Mouse (Mus musculus) limb, embryonic 12.5 days (tissue): ENCODE measurements around the gene Olfr904. TPM values are rescaled to one million over a fixed set of nuclear protein-coding genes. Genes with fewer than 3 reads are reported as not detected.
"Not testable (repeated sequence)": the region's sequence is repeated elsewhere in the genome, so short reads cannot be mapped to it uniquely, and the experiment has no call there.

Source experiments
- ATAC-seq: fragments of 200-750 bp; cut with Nextera tagmentation; 2 replicates; pipeline ENCODE4 v1.8.0; 2017; ENCODE audit warnings: low read depth, moderate TSS enrichment; ENCODE audit not compliant: insufficient number of reproducible peaks, insufficient read depth, low FRiP score, low TSS enrichment
- H3K27ac ChIP-seq: fragments of 300-500 bp; sonication (generic); 2 replicates; pipeline ENCODE4 v1.5.1; 2016; ENCODE audit warnings: mild to moderate bottlenecking, moderate library complexity
- H3K27me3 ChIP-seq: fragments of 300-500 bp; sonication (generic); 2 replicates; pipeline ENCODE4 v1.6.1; 2016; ENCODE audit warnings: mild to moderate bottlenecking, moderate library complexity
- H3K36me3 ChIP-seq: fragments of 300-500 bp; sonication (generic); 2 replicates; pipeline ENCODE4 v1.6.1; 2016; ENCODE audit warnings: mild to moderate bottlenecking, moderate library complexity
- H3K4me1 ChIP-seq: fragments of 300-500 bp; sonication (generic); replicated peaks from 2 replicates; pipeline ENCODE4 v1.6.1; 2016
- H3K4me2 ChIP-seq: fragments of 300-500 bp; sonication (generic); 2 replicates; pipeline ENCODE4 v1.6.1; 2016; ENCODE audit warnings: mild to moderate bottlenecking, moderate library complexity
- H3K4me3 ChIP-seq: fragments of 300-500 bp; sonication (generic); replicated peaks from 2 replicates; pipeline ENCODE4 v1.5.1; 2016; ENCODE audit warnings: mild to moderate bottlenecking
- H3K9ac ChIP-seq: fragments of 300-500 bp; sonication (generic); replicated peaks from 2 replicates; pipeline ENCODE4 v1.6.1; 2016; ENCODE audit warnings: mild to moderate bottlenecking, moderate library complexity
- H3K9me3 ChIP-seq: fragments of 300-500 bp; sonication (generic); 2 replicates; pipeline ENCODE4 v1.6.1; 2016; ENCODE audit warnings: mild to moderate bottlenecking, moderate library complexity
- WGBS: fragments of 180-500 bp; shearing (Covaris S2); methylation state at CpG from one replicate; pipeline ENCODE4 v1.1.7; 2016; 5-methylcytosine and 5-hydroxymethylcytosine counted together
- polyA plus RNA-seq: library from polyadenylated mRNA; unstranded; fragments of >200 nt; fragmentation: Nextera tagmentation; extraction: Ambion mirVana; gene quantifications from 2 replicates; pipeline ENCODE4 v1.2.1, GENCODE M21; 2016

The Olfr904 gene
- polyA plus RNA-seq, result not detected in 2 replicates

- H3K9me3 ChIP-seq, result no peaks in the 10 kb centered on the region
- no peak within 1 kb of the TSS for H3K27ac ChIP-seq
- no peak for ATAC-seq
- no peaks in the 10 kb centered on the region for H3K4me1 ChIP-seq
- no peaks in the 10 kb centered on the region for H3K27me3 ChIP-seq
- no peaks in the 10 kb centered on the region for H3K36me3 ChIP-seq
- no peak within 1 kb of the TSS for H3K4me3 ChIP-seq
- H3K9ac ChIP-seq, result no peak within 1 kb of the TSS
- H3K4me2 ChIP-seq, result no peak within 1 kb of the TSS
Observed at GRCm38 (mm10) chr9:38462844-38463243, at the start of gene Olfr904. Olfr904 (plus strand) TSS chr9:38463144.

- not testable (repeated sequence) for H3K36me3 ChIP-seq, H3K4me1 ChIP-seq, H3K27ac ChIP-seq, H3K4me2 ChIP-seq, ATAC-seq, H3K27me3 ChIP-seq, H3K9ac ChIP-seq, H3K4me3 ChIP-seq
- WGBS, result 91% methylated on average over 14 of the region's 14 CpGs
- peaks cover 18% of the 10 kb centered on the region for H3K9me3 ChIP-seq
Observed at GRCm38 (mm10) chr9:38413502-38413901, 49.4 kb upstream of the Olfr904 start.

GRCm38 (mm10) chr9:38423801-38424200, 39.1 kb upstream of the Olfr904 start:
- no peak overlapping the region for H3K4me2 ChIP-seq
- no peak for ATAC-seq
- no peaks in the 10 kb centered on the region for H3K36me3 ChIP-seq

GRCm38 (mm10) chr9:38427026-38427425, 35.9 kb upstream of the Olfr904 start:
- H3K4me1 ChIP-seq, result no peaks in the 10 kb centered on the region
- no peak overlapping the region for H3K4me3 ChIP-seq
- ATAC-seq, result no peak
- no peak overlapping the region for H3K27ac ChIP-seq
- no peak overlapping the region for H3K4me2 ChIP-seq
- H3K27me3 ChIP-seq, result no peaks in the 10 kb centered on the region
- 61% methylated on average over 1 of the region's 1 CpGs for WGBS
- no peaks in the 10 kb centered on the region for H3K9me3 ChIP-seq
- no peaks in the 10 kb centered on the region for H3K36me3 ChIP-seq
- no peak overlapping the region for H3K9ac ChIP-seq

More at GRCm38 (mm10) chr9:38423801-38424200, 39.1 kb upstream of the Olfr904 start:
- H3K27ac ChIP-seq, result no peak overlapping the region
- no peaks in the 10 kb centered on the region for H3K4me1 ChIP-seq
- no peaks in the 10 kb centered on the region for H3K27me3 ChIP-seq
- no peak overlapping the region for H3K4me3 ChIP-seq
- no peaks in the 10 kb centered on the region for H3K9me3 ChIP-seq
- no peak overlapping the region for H3K9ac ChIP-seq

GRCm38 (mm10) chr9:38429155-38429554, 33.8 kb upstream of the Olfr904 start, which contains the start of gene Olfr901:
Olfr901 (plus strand) TSS chr9:38429455.
- Histone ChIP-seq H3K4me2 (no peak within 1 kb of the TSS), H3K36me3 (no peaks in the 10 kb centered on the region), H3K4me3 (no peak within 1 kb of the TSS), H3K27me3 (no peaks in the 10 kb centered on the region), H3K27ac (no peak within 1 kb of the TSS), H3K4me1 (no peaks in the 10 kb centered on the region), H3K9me3 (no peaks in the 10 kb centered on the region), H3K9ac (no peak within 1 kb of the TSS)
- 79% methylated on average over 1 of the region's 1 CpGs for WGBS
- no peak for ATAC-seq

- WGBS, result 84% methylated on average over 5 of the region's 5 CpGs
- no peaks in the 10 kb centered on the region for H3K9me3 ChIP-seq
- H3K4me2 ChIP-seq, result no peak within 1 kb of the TSS
- no peak within 1 kb of the TSS for H3K27ac ChIP-seq
- H3K4me1 ChIP-seq, result no peaks in the 10 kb centered on the region
- no peak within 1 kb of the TSS for H3K9ac ChIP-seq
- no peaks in the 10 kb centered on the region for H3K36me3 ChIP-seq
- no peak within 1 kb of the TSS for H3K4me3 ChIP-seq
- no peaks in the 10 kb centered on the region for H3K27me3 ChIP-seq
- no peak for ATAC-seq
Observed at GRCm38 (mm10) chr9:38447352-38447751, 15.6 kb upstream of the Olfr904 start, which contains the start of gene Olfr902. Olfr902 (plus strand) TSS chr9:38447652.

GRCm38 (mm10) chr9:38470807-38471206, 7.9 kb downstream of the Olfr904 start, which contains the start of gene Olfr905:
Olfr905 (plus strand) TSS chr9:38471107.
- no peaks in the 10 kb centered on the region for H3K36me3 ChIP-seq
- no peak within 1 kb of the TSS for H3K27ac ChIP-seq
- H3K4me1 ChIP-seq, result no peaks in the 10 kb centered on the region
- no peak for ATAC-seq
- no peaks in the 10 kb centered on the region for H3K27me3 ChIP-seq
- H3K9ac ChIP-seq, result no peak within 1 kb of the TSS
- H3K4me3 ChIP-seq, result no peak within 1 kb of the TSS
- H3K4me2 ChIP-seq, result no peak within 1 kb of the TSS
- H3K9me3 ChIP-seq, result no peaks in the 10 kb centered on the region

- Histone ChIP-seq H3K9me3 (no peaks in the 10 kb centered on the region), H3K27me3 (no peaks in the 10 kb centered on the region), H3K4me3 (no peak within 1 kb of the TSS), H3K4me2 (no peak within 1 kb of the TSS), H3K9ac (no peak within 1 kb of the TSS), H3K27ac (no peak within 1 kb of the TSS), H3K4me1 (no peaks in the 10 kb centered on the region), H3K36me3 (no peaks in the 10 kb centered on the region)
- ATAC-seq, result no peak
- 88% methylated on average over 3 of the region's 3 CpGs for WGBS
Observed at GRCm38 (mm10) chr9:38486785-38487184, 23.8 kb downstream of the Olfr904 start, which contains the start of gene Olfr906. Olfr906 (plus strand) TSS chr9:38487085.

GRCm38 (mm10) chr9:38495501-38495900, 32.6 kb downstream of the Olfr904 start, which contains the start of gene Olfr907:
Olfr907 (plus strand) TSS chr9:38495801.
- Histone ChIP-seq H3K4me3 (no peak within 1 kb of the TSS), H3K36me3 (no peaks in the 10 kb centered on the region), H3K27me3 (no peaks in the 10 kb centered on the region), H3K27ac (no peak within 1 kb of the TSS), H3K9ac (no peak within 1 kb of the TSS), H3K4me1 (no peaks in the 10 kb centered on the region), H3K4me2 (no peak within 1 kb of the TSS), H3K9me3 (no peaks in the 10 kb centered on the region)
- WGBS, result 88% methylated on average over 2 of the region's 2 CpGs
- no peak for ATAC-seq

GRCm38 (mm10) chr9:38512353-38512752, 49.4 kb downstream of the Olfr904 start:
- no peak overlapping the region for H3K4me2 ChIP-seq
- H3K9ac ChIP-seq, result no peak overlapping the region
- no peaks in the 10 kb centered on the region for H3K27me3 ChIP-seq
- H3K9me3 ChIP-seq, result no peaks in the 10 kb centered on the region
- WGBS, result 80% methylated on average over 2 of the region's 2 CpGs
- H3K27ac ChIP-seq, result no peak overlapping the region
- no peak overlapping the region for H3K4me3 ChIP-seq
- no peak for ATAC-seq
- H3K4me1 ChIP-seq, result no peaks in the 10 kb centered on the region
- no peaks in the 10 kb centered on the region for H3K36me3 ChIP-seq
